Mouse (Mus musculus) MEL (cell line): Measurements from ENCODE around the gene Pink1. TPM values are rescaled to one million over a fixed set of nuclear protein-coding genes. Genes with fewer than 3 reads are reported as not detected.
A peak's percentile ranks its signal among the peaks of the same experiment; 100 is the strongest.

Source experiments
- DNase-seq: peaks from one replicate; pipeline ENCODE4 v3.0.0; 2011; ENCODE audit warnings: low read depth, low spot score
- H3K27ac ChIP-seq: 2 replicates; pipeline ENCODE4 v1.5.1; 2012; ENCODE audit warnings: low read depth, mild to moderate bottlenecking, control low read depth, low read length, moderate library complexity; ENCODE audit not compliant: control insufficient read depth
- H3K27me3 ChIP-seq, 2 experiments: fragments of 150-350 bp in 1 of 2; sonication (generic) in 1 of 2; 2 replicates each; pipeline ENCODE4 v1.6.1; 2012; ENCODE audit warnings: low read length in 2 of 2, mild to moderate bottlenecking in 2 of 2, improper control_type of control experiment in 1 of 2, moderate library complexity in 1 of 2; ENCODE audit not compliant: insufficient read depth in 2 of 2, control insufficient read depth in 1 of 2
- H3K36me3 ChIP-seq, 2 experiments: 2 replicates each; pipeline ENCODE4 v1.6.1; 2012 to 2014; ENCODE audit warnings: low read length in 2 of 2, improper control_type of control experiment in 1 of 2, inconsistent platforms in 1 of 2, mild to moderate bottlenecking in 1 of 2; ENCODE audit not compliant: insufficient read depth in 2 of 2, control insufficient read depth in 1 of 2
- H3K4me1 ChIP-seq, 2 experiments: fragments of 150-350 bp in 1 of 2; sonication (generic) in 1 of 2; 2 replicates each; pipeline ENCODE4 v1.6.1; 2012; ENCODE audit warnings: low read length in 2 of 2, improper control_type of control experiment in 1 of 2, mild to moderate bottlenecking in 1 of 2; ENCODE audit not compliant: insufficient read depth in 2 of 2, control insufficient read depth in 1 of 2
- H3K4me3 ChIP-seq, 2 experiments: fragments of 150-350 bp in 1 of 2; sonication (generic) in 1 of 2; 2 replicates each; pipeline ENCODE4 v1.5.1; 2012; ENCODE audit warnings: low read depth in 2 of 2, low read length in 2 of 2, mild to moderate bottlenecking in 2 of 2, moderate library complexity in 2 of 2, control low read depth in 1 of 2, improper control_type of control experiment in 1 of 2; ENCODE audit not compliant: control insufficient read depth in 1 of 2, insufficient read depth in 1 of 2
- H3K79me2 ChIP-seq: 2 replicates; pipeline ENCODE4 v1.6.1; 2012; ENCODE audit warnings: mild to moderate bottlenecking, low read length, moderate library complexity; ENCODE audit not compliant: control insufficient read depth, poor library complexity, insufficient read depth
- H3K9ac ChIP-seq: 2 replicates; pipeline ENCODE4 v1.6.1; 2012; ENCODE audit warnings: low read depth, mild to moderate bottlenecking, control low read depth, low read length, moderate library complexity; ENCODE audit not compliant: control insufficient read depth, poor library complexity, severe bottlenecking
- H3K9me3 ChIP-seq: fragments of 150-350 bp; sonication (generic); replicated peaks from 2 replicates; pipeline ENCODE4 v1.6.1; 2012; ENCODE audit warnings: mild to moderate bottlenecking, low read length, improper control_type of control experiment, moderate library complexity; ENCODE audit not compliant: insufficient read depth
- BHLHE40 ChIP-seq: IDR thresholded peaks from 2 replicates; pipeline ENCODE4 v1.6.1; 2012; ENCODE audit warnings: low read depth, mild to moderate bottlenecking, inconsistent platforms, low read length, improper control_type of control experiment, borderline replicate concordance
- CHD1 ChIP-seq: IDR thresholded peaks from 2 replicates; pipeline ENCODE4 v1.6.1; 2012; ENCODE audit warnings: low read depth, mild to moderate bottlenecking, inconsistent platforms, low read length, improper control_type of control experiment
- CTCF ChIP-seq, 3 experiments: IDR thresholded peaks in 2 of 3; conservative IDR thresholded peaks in 1 of 3; 2 replicates each; pipeline ENCODE4 v1.5.1; 2011 to 2012; ENCODE audit warnings: low read length in 3 of 3, low read depth in 2 of 3, mild to moderate bottlenecking in 2 of 3, improper control_type of control experiment in 1 of 3, inconsistent platforms in 1 of 3, mixed read lengths in 1 of 3, moderate library complexity in 1 of 3; ENCODE audit not compliant: control insufficient read depth in 1 of 3, insufficient read depth in 1 of 3, poor library complexity in 1 of 3, severe bottlenecking in 1 of 3
- E2F4 ChIP-seq: IDR thresholded peaks from 2 replicates; pipeline ENCODE4 v1.6.1; 2011; ENCODE audit warnings: low read depth, low read length, improper control_type of control experiment, borderline replicate concordance
- ELF1 ChIP-seq: IDR thresholded peaks from 2 replicates; pipeline ENCODE4 v1.6.1; 2014; ENCODE audit warnings: low read depth, mild to moderate bottlenecking, inconsistent platforms, low read length, improper control_type of control experiment, moderate library complexity
- EP300 ChIP-seq, 2 experiments: IDR thresholded peaks; 2 replicates each; pipeline ENCODE4 v1.6.1; 2011; ENCODE audit warnings: improper control_type of control experiment in 2 of 2, low read length in 2 of 2, low read depth in 1 of 2, mild to moderate bottlenecking in 1 of 2
- ETS1 ChIP-seq: IDR thresholded peaks from 2 replicates; pipeline ENCODE4 v1.6.1; 2012; ENCODE audit warnings: low read depth, mild to moderate bottlenecking, inconsistent platforms, low read length, improper control_type of control experiment, moderate library complexity
- GABPA ChIP-seq: IDR thresholded peaks from 2 replicates; pipeline ENCODE4 v1.6.1; 2012; ENCODE audit warnings: low read depth, mild to moderate bottlenecking, inconsistent platforms, low read length, improper control_type of control experiment, moderate library complexity
- HCFC1 ChIP-seq: IDR thresholded peaks from 2 replicates; pipeline ENCODE4 v1.6.1; 2012; ENCODE audit warnings: low read depth, mild to moderate bottlenecking, inconsistent platforms, low read length, improper control_type of control experiment, moderate library complexity
- JUND ChIP-seq: IDR thresholded peaks from 2 replicates; pipeline ENCODE4 v1.6.1; 2011; ENCODE audit warnings: low read depth, mild to moderate bottlenecking, improper control_type of control experiment, low read length
- MAX ChIP-seq: IDR thresholded peaks from 2 replicates; pipeline ENCODE4 v1.6.1; 2011; ENCODE audit warnings: low read length, improper control_type of control experiment
- MEF2A ChIP-seq: IDR thresholded peaks from 2 replicates; pipeline ENCODE4 v1.6.1; 2014; ENCODE audit warnings: low read depth, mild to moderate bottlenecking, inconsistent platforms, low read length, improper control_type of control experiment; ENCODE audit not compliant: poor library complexity, insufficient replicate concordance, severe bottlenecking; ENCODE audit errors: extremely low read depth
- MXI1 ChIP-seq: IDR thresholded peaks from 2 replicates; pipeline ENCODE4 v1.6.1; 2011; ENCODE audit warnings: mild to moderate bottlenecking, low read depth, low read length, improper control_type of control experiment
- MYB ChIP-seq: IDR thresholded peaks from 2 replicates; pipeline ENCODE4 v1.6.1; 2011; ENCODE audit warnings: mild to moderate bottlenecking, low read depth, low read length, improper control_type of control experiment
- MYC ChIP-seq: IDR thresholded peaks from 2 replicates; pipeline ENCODE4 v1.6.1; 2011; ENCODE audit warnings: low read depth, mild to moderate bottlenecking, low read length, improper control_type of control experiment, moderate library complexity
- NELFE ChIP-seq: IDR thresholded peaks from 2 replicates; pipeline ENCODE4 v1.6.1; 2011; ENCODE audit warnings: low read depth, low read length, improper control_type of control experiment
- POLR2A ChIP-seq, 2 experiments: IDR thresholded peaks; 2 replicates each; pipeline ENCODE4 v1.6.1; 2011 to 2012; ENCODE audit warnings: low read length in 2 of 2, mild to moderate bottlenecking in 2 of 2, control low read depth in 1 of 2, improper control_type of control experiment in 1 of 2, low read depth in 1 of 2, moderate library complexity in 1 of 2; ENCODE audit not compliant: control insufficient read depth in 1 of 2, insufficient read depth in 1 of 2, poor library complexity in 1 of 2
- POLR2AphosphoS2 ChIP-seq: IDR thresholded peaks from 2 replicates; pipeline ENCODE4 v1.6.1; 2011; ENCODE audit warnings: low read length, improper control_type of control experiment
- POLR2AphosphoS5 ChIP-seq: IDR thresholded peaks from 2 replicates; pipeline ENCODE4 v1.6.1; 2012; ENCODE audit warnings: low read depth, borderline replicate concordance, mild to moderate bottlenecking, inconsistent platforms, low read length, moderate library complexity, mixed read lengths
- RAD21 ChIP-seq: IDR thresholded peaks from 2 replicates; pipeline ENCODE4 v1.6.1; 2011; ENCODE audit warnings: mild to moderate bottlenecking, low read depth, low read length, improper control_type of control experiment
- RCOR1 ChIP-seq: IDR thresholded peaks from 2 replicates; pipeline ENCODE4 v1.6.1; 2012; ENCODE audit warnings: low read depth, mild to moderate bottlenecking, inconsistent platforms, low read length, improper control_type of control experiment
- SIN3A ChIP-seq: IDR thresholded peaks from 2 replicates; pipeline ENCODE4 v1.6.1; 2012; ENCODE audit warnings: low read length, improper control_type of control experiment, inconsistent platforms
- SMC3 ChIP-seq: IDR thresholded peaks from 2 replicates; pipeline ENCODE4 v1.6.1; 2011; ENCODE audit warnings: low read depth, low read length, improper control_type of control experiment
- TAL1 ChIP-seq: IDR thresholded peaks from 2 replicates; pipeline ENCODE4 v1.6.1; 2012; ENCODE audit warnings: mild to moderate bottlenecking, inconsistent platforms, low read length, moderate library complexity, mixed read lengths
- TBP ChIP-seq: IDR thresholded peaks from 2 replicates; pipeline ENCODE4 v1.8.0; 2011; ENCODE audit warnings: low read depth, low read length, improper control_type of control experiment
- TCF12 ChIP-seq: IDR thresholded peaks from 2 replicates; pipeline ENCODE4 v1.6.1; 2014; ENCODE audit warnings: low read depth, mild to moderate bottlenecking, inconsistent platforms, low read length, improper control_type of control experiment, moderate library complexity
- UBTF ChIP-seq: IDR thresholded peaks from 2 replicates; pipeline ENCODE4 v1.6.1; 2012; ENCODE audit warnings: low read depth, mild to moderate bottlenecking, inconsistent platforms, low read length, improper control_type of control experiment, moderate library complexity, borderline replicate concordance; ENCODE audit not compliant: insufficient read depth
- USF2 ChIP-seq, 2 experiments: IDR thresholded peaks; 2 replicates each; pipeline ENCODE4 v1.6.1; 2011 to 2012; ENCODE audit warnings: improper control_type of control experiment in 2 of 2, low read length in 2 of 2, borderline replicate concordance in 1 of 2, inconsistent platforms in 1 of 2, low read depth in 1 of 2, mild to moderate bottlenecking in 1 of 2; ENCODE audit not compliant: insufficient read depth in 1 of 2
- ZC3H11A ChIP-seq: IDR thresholded peaks from 2 replicates; pipeline ENCODE4 v1.6.1; 2012; ENCODE audit warnings: low read depth, mild to moderate bottlenecking, inconsistent platforms, low read length, improper control_type of control experiment
- ZMIZ1 ChIP-seq: IDR thresholded peaks from 2 replicates; pipeline ENCODE4 v1.6.1; 2012; ENCODE audit warnings: low read depth, mild to moderate bottlenecking, inconsistent platforms, low read length, improper control_type of control experiment, moderate library complexity
- ZNF384 ChIP-seq: IDR thresholded peaks from 2 replicates; pipeline ENCODE4 v1.6.1; 2012; ENCODE audit warnings: low read depth, mild to moderate bottlenecking, inconsistent platforms, low read length, improper control_type of control experiment
- polyA plus RNA-seq, 2 experiments: library from polyadenylated mRNA; stranded (reverse) in 1 of 2; unstranded in 1 of 2; fragments of >175 nt in 1 of 2; fragments of >200 nt in 1 of 2; gene quantifications; 2 replicates each; pipeline versions ENCODE4 v1.2.1 to v1.2.4; 2012; ENCODE audit warnings: low replicate concordance in 2 of 2, low read depth in 1 of 2; ENCODE audit not compliant: insufficient read length in 2 of 2, insufficient read depth in 1 of 2, missing spikeins in 1 of 2
- total RNA-seq: library from RNA; depleted of rRNA; stranded (reverse); fragments of 300-350 nt; gene quantifications from 2 replicates; pipeline ENCODE4 v1.2.3, GENCODE M21; 2012

Pink1 gene
- total and polyA plus RNA-seq, 3 experiments: 21.2 to 22.1 TPM; not detected in 1

- TF ChIP-seq SMC3: no peak
- peak; percentile 74 for TF ChIP-seq MXI1
- TF ChIP-seq SIN3A: peak; percentile 83
- TF ChIP-seq NELFE: peak; percentile 62
- 0 out of 2 replicates have a peak, but pooled peaks have one; percentile 48 for TF ChIP-seq ELF1
- peak; percentile 88 for TF ChIP-seq HCFC1
- TF ChIP-seq POLR2AphosphoS5: no peak
- peak; percentile 41; the same call in 1 of the 2 replicates for TF ChIP-seq TAL1
- no peak for TF ChIP-seq ZNF384
- TF ChIP-seq RAD21: no peak
- TF ChIP-seq MYC: peak; percentile 58; the same call in 1 of the 2 replicates
- no peak for TF ChIP-seq CTCF (IDR thresholded peaks at IDR 0.05 in 2 of 3, conservative IDR thresholded peaks at IDR 0.05 in 1 of 3; ENCODE audit: control insufficient read depth in 1 of 3, insufficient read depth in 1 of 3, low read depth in 2 of 3, low read length in 3 of 3, poor library complexity in 1 of 3, severe bottlenecking in 1 of 3)
- no peak for TF ChIP-seq USF2 (IDR thresholded peaks at IDR 0.05; ENCODE audit: borderline replicate concordance in 1 of 2, insufficient read depth in 1 of 2, low read depth in 1 of 2, low read length in 2 of 2)
- TF ChIP-seq TBP: 0 out of 2 replicates have a peak, but pooled peaks have one; percentile 11
- TF ChIP-seq EP300 (IDR thresholded peaks at IDR 0.05; ENCODE audit: low read depth in 1 of 2, low read length in 2 of 2): peak; percentile 21 to 74; a peak in 2 of 4 replicates
- no peak for TF ChIP-seq BHLHE40
- no peak for TF ChIP-seq GABPA
- no peak for TF ChIP-seq ZC3H11A
- peak; percentile 51 for TF ChIP-seq ETS1
- TF ChIP-seq RCOR1: 0 out of 2 replicates have a peak, but pooled peaks have one; percentile 2
- TF ChIP-seq MYB: no peak
- no peak; the same call in 1 of the 2 replicates for TF ChIP-seq CHD1
Measured at GRCm38 (mm10) chr4:138304340-138305104, 21.6 kb downstream of the Pink1 start, which contains the start of gene Ddost (continued).

GRCm38 (mm10) chr4:138303742-138304141, 22.4 kb downstream of the Pink1 start:
- Histone ChIP-seq H3K27me3 (no peaks in the 10 kb centered on the region), H3K36me3 (peaks cover 6 to 20% of the 10 kb centered on the region in 2 experiments), H3K27ac (peak overlapping the region; percentile 97), H3K4me1 (peaks cover 9 to 30% of the 10 kb centered on the region in 2 experiments; a peak in 3 of 4 replicates), H3K9me3 (no peaks in the 10 kb centered on the region), H3K4me3 (peak overlapping the region; percentile 30 to 49), H3K79me2 (peaks cover 29% of the 10 kb centered on the region), H3K9ac (peak overlapping the region; percentile 71)
- DNase-seq: peak; percentile 94
- TF ChIP-seq UBTF (no peak), MEF2A (no peak), HCFC1 (no peak), ZMIZ1 (no peak), USF2 (IDR thresholded peaks at IDR 0.05; ENCODE audit: borderline replicate concordance in 1 of 2, insufficient read depth in 1 of 2, low read depth in 1 of 2, low read length in 2 of 2) (no peak), EP300 (IDR thresholded peaks at IDR 0.05; ENCODE audit: low read depth in 1 of 2, low read length in 2 of 2) (peak; percentile 65 to 79), TCF12 (peak; percentile 93), JUND (no peak), ELF1 (no peak), ZC3H11A (no peak), BHLHE40 (no peak), POLR2A (IDR thresholded peaks at IDR 0.05; ENCODE audit: control insufficient read depth in 1 of 2, insufficient read depth in 1 of 2, low read depth in 1 of 2, low read length in 2 of 2, poor library complexity in 1 of 2) (no peak), RAD21 (no peak), RCOR1 (peak; percentile 16; the same call in 1 of the 2 replicates), MXI1 (no peak), MAX (peak; percentile 35; the same call in 1 of the 2 replicates), POLR2AphosphoS2 (no peak), TAL1 (peak; percentile 84), CHD1 (no peak), E2F4 (no peak), GABPA (no peak)
